Comparison of ENCODE assay signal across 8 mouse cellular contexts in the genomic region with DNA sequence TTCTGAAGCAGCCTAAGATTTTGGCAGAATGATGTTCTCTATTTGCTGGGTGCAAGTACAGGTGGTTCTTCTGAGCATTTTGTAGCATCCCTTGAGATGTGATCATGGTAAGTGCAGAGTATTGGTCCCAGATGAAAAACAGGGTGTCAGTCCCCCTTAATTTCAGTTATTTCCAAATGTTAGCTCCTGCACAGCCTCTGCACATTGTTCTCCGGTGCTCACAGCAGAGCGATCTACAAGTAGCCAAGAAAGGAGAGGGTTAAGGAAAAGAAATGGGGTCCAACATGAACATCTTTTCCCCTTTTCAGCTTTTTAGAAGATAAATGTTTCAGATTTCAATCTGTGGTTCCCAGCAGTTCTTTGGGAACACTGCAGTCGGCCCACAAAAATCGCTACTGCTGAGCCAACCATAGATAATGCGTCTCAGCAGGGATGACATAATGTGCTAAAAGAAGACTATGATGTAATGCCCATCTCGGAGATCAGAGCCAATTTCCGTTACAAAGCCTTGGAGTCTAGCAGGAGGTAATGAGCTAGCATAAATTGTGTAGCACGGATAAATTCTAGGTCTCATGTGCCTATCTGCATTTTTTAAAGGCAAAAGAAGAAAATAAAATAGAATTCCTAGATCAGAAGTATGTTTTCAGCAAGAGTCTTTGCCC.
DNase-seq lines count a peak whose midpoint lies in the region; ATAC-seq lines count a peak whose summit lies in the region.

No protein-coding gene starts in this region.

- DNase-seq in layer of hippocampus, adult 11-12 months (ENCODE audit: low spot score), result peak; percentile 83
- no peak for DNase-seq in layer of hippocampus, postnatal 25 days (ENCODE audit: extremely low spot score in 1 of 2, low spot score in 1 of 2)
- DNase-seq in cerebellum, adult 8-10 months, result peak; percentile 83
- peak; percentile 95 for DNase-seq in heart, adult 11 months
- peak; percentile 11 for DNase-seq in lung, postnatal 14 days
- DNase-seq in spleen, postnatal 36 days (ENCODE audit: low spot score in 2 of 2), result no peak

- WGBS in intestine, embryonic 16.5 days, result 43% methylated on average over 8 of the region's 8 CpGs
- WGBS in stomach, embryonic 15.5 days, result 47% methylated on average over 8 of the region's 8 CpGs

- no peaks in the 10 kb centered on the region for H3K4me1 ChIP-seq in intestine, embryonic 16.5 days (ENCODE audit: control insufficient read depth, insufficient read depth, low read length)
- H3K4me1 ChIP-seq in stomach, embryonic 15.5 days, result no peaks in the 10 kb centered on the region

- no peak overlapping the region for H3K4me3 ChIP-seq in intestine, embryonic 16.5 days (ENCODE audit: low read length)
- H3K4me3 ChIP-seq in stomach, embryonic 15.5 days (replicated peaks), result no peak overlapping the region

- H3K27ac ChIP-seq in intestine, embryonic 16.5 days (ENCODE audit: low read length), result no peak overlapping the region
- H3K27ac ChIP-seq in stomach, embryonic 15.5 days, result no peak overlapping the region

- H3K36me3 ChIP-seq in intestine, embryonic 16.5 days (ENCODE audit: control insufficient read depth, insufficient read depth, low read length), result no peaks in the 10 kb centered on the region
- no peaks in the 10 kb centered on the region for H3K36me3 ChIP-seq in stomach, embryonic 15.5 days

- no peaks in the 10 kb centered on the region for H3K9me3 ChIP-seq in intestine, embryonic 16.5 days (ENCODE audit: control insufficient read depth, low read length)
- no peaks in the 10 kb centered on the region for H3K9me3 ChIP-seq in stomach, embryonic 15.5 days

- H3K9ac ChIP-seq in intestine, embryonic 16.5 days (ENCODE audit: low read depth, low read length), result no peak overlapping the region
- H3K9ac ChIP-seq in stomach, embryonic 15.5 days, result no peak overlapping the region

- H3K27me3 ChIP-seq in intestine, embryonic 16.5 days (replicated peaks; ENCODE audit: control insufficient read depth, insufficient read depth, low read length), result no peaks in the 10 kb centered on the region
- no peaks in the 10 kb centered on the region for H3K27me3 ChIP-seq in stomach, embryonic 15.5 days (replicated peaks)

- no peak overlapping the region for H3K4me2 ChIP-seq in intestine, embryonic 16.5 days (ENCODE audit: low read depth, low read length)
- no peak overlapping the region for H3K4me2 ChIP-seq in stomach, embryonic 15.5 days

- ATAC-seq in intestine, embryonic 16.5 days, result peak; percentile 59; the same call in 1 of the 2 replicates
- ATAC-seq in stomach, embryonic 15.5 days (ENCODE audit: insufficient read depth, low FRiP score, low read depth), result peak; percentile 60; the same call in 1 of the 2 replicates

Comparison
In these comparisons a context has a peak if more than half of its experiments do, and no peak if none do; other contexts are left out.
1. DNase-seq: peak in layer of hippocampus, adult 11-12 months (single experiment), cerebellum, adult 8-10 months (single experiment), heart, adult 11 months (single experiment) and lung, postnatal 14 days (single experiment); none in layer of hippocampus, postnatal 25 days (0 of 2) and spleen, postnatal 36 days (0 of 2).